Mouse (Mus musculus) megakaryocyte, embryonic 14.5 days (primary cell): Measurements from ENCODE around the gene Pias4.

ENCODE experiments used
- FLI1 ChIP-seq: IDR thresholded peaks from 2 replicates; pipeline ENCODE4 v1.6.1; 2012; ENCODE audit warnings: low read length, inconsistent platforms, mixed read lengths
- GATA1 ChIP-seq: IDR thresholded peaks from 3 replicates; pipeline ENCODE4 v1.6.1; 2012; ENCODE audit warnings: mixed read lengths, low read length, inconsistent platforms, borderline replicate concordance

- TF ChIP-seq GATA1 (no peak), FLI1 (no peak)
These were observed 5.4 kb upstream of the Pias4 start for GRCm38 (mm10) chr10:81173132-81173531.
